Mouse (Mus musculus): Measurements from ENCODE around the gene Sox11. TPM values are rescaled to one million over a fixed set of nuclear protein-coding genes. Genes with fewer than 3 reads are reported as not detected.

The Sox11 gene
- total and polyA plus RNA-seq, 2 experiments from 2014 or later: 3.8 to 6.6 TPM

GRCm38 (mm10) chr12:27339171-27339751, 3.1 kb downstream of the Sox11 start:
- Histone ChIP-seq H3K9me3 (replicated peaks; ENCODE audit: control insufficient read depth, low read length) (no peaks in the 10 kb centered on the region), H3K36me3 (replicated peaks; ENCODE audit: control insufficient read depth, insufficient read depth, low read length) (no peaks in the 10 kb centered on the region), H3K27me3 (ENCODE audit: control insufficient read depth, insufficient read depth, low read length) (no peaks in the 10 kb centered on the region), H3K27ac (ENCODE audit: low read depth) (peak overlapping the region; percentile 83), H3K9ac (replicated peaks; ENCODE audit: low read depth, low read length) (peak overlapping the region; percentile 61), H3K4me3 (ENCODE audit: low read depth, low read length) (peak overlapping the region; percentile 68), H3K4me2 (ENCODE audit: low read depth, low read length) (peak overlapping the region; percentile 97), H3K4me1 (ENCODE audit: control insufficient read depth, insufficient read depth) (peaks cover 7% of the 10 kb centered on the region; the same call in 1 of the 2 replicates)
- under 1% methylated on average over 44 of the region's 47 CpGs for WGBS
- ATAC-seq (ENCODE audit: insufficient read depth, low read depth) (no peak), DNase-seq (ENCODE audit: low spot score) (no peak)
- no peak for TF ChIP-seq EP300 (IDR thresholded peaks at IDR 0.05; ENCODE audit: low read depth)

- Histone ChIP-seq H3K4me2 (ENCODE audit: low read depth, low read length) (peak overlapping the region; percentile 97), H3K27ac (ENCODE audit: low read depth) (peak overlapping the region; percentile 83), H3K9ac (replicated peaks; ENCODE audit: low read depth, low read length) (peak overlapping the region; percentile 61), H3K27me3 (ENCODE audit: control insufficient read depth, insufficient read depth, low read length) (no peaks in the 10 kb centered on the region), H3K4me1 (ENCODE audit: control insufficient read depth, insufficient read depth) (peaks cover 7% of the 10 kb centered on the region; the same call in 1 of the 2 replicates), H3K36me3 (replicated peaks; ENCODE audit: control insufficient read depth, insufficient read depth, low read length) (no peaks in the 10 kb centered on the region), H3K9me3 (replicated peaks; ENCODE audit: control insufficient read depth, low read length) (no peaks in the 10 kb centered on the region), H3K4me3 (ENCODE audit: low read depth, low read length) (peak overlapping the region; percentile 68)
- TF ChIP-seq EP300 (IDR thresholded peaks at IDR 0.05; ENCODE audit: low read depth) (no peak), CTCF (IDR thresholded peaks at IDR 0.05; ENCODE audit: low read depth) (no peak)
- no peak for DNase-seq (ENCODE audit: low spot score)
- no peak for ATAC-seq (ENCODE audit: insufficient read depth, low read depth)
- under 1% methylated on average over 40 of the region's 40 CpGs for WGBS
Observed at GRCm38 (mm10) chr12:27338721-27339170, 3.6 kb downstream of the Sox11 start.

DNA sequence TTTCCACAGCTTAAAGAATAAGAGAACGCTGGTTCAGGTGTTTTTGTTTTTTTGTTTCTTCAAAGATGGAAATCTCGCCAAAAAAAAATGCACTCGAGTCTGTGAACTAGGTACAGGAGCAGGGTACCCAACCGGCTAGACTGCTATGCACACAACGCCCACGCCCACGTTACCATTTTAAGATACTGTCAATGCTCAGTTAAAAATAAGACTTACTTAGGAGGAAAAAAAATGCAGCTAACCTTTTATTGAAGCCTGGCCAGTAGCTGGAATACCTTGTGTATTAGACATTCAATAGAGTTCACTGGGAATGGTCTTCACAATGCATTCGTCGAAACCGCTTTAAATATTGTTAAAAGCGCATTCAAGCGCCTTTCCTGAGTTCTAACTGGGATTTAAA, 4.3 kb downstream of the Sox11 start:
- no peak for DNase-seq (ENCODE audit: low spot score)
- H3K9ac ChIP-seq (replicated peaks; ENCODE audit: low read depth, low read length): no peak overlapping the region
- WGBS: 29% methylated on average over 12 of the region's 12 CpGs

GRCm38 (mm10) chr12:27337482-27337881, 4.9 kb downstream of the Sox11 start:
- TF ChIP-seq CTCF (IDR thresholded peaks at IDR 0.05; ENCODE audit: low read depth) (no peak), EP300 (IDR thresholded peaks at IDR 0.05; ENCODE audit: low read depth) (no peak)
- no peaks in the 10 kb centered on the region for H3K36me3 ChIP-seq (replicated peaks; ENCODE audit: control insufficient read depth, insufficient read depth, low read length)
- no peak overlapping the region for H3K4me2 ChIP-seq (ENCODE audit: low read depth, low read length)
- DNase-seq (ENCODE audit: low spot score) (no peak), ATAC-seq (ENCODE audit: insufficient read depth, low read depth) (no peak)
- no peak overlapping the region for H3K9ac ChIP-seq (replicated peaks; ENCODE audit: low read depth, low read length)
- H3K27me3 ChIP-seq (ENCODE audit: control insufficient read depth, insufficient read depth, low read length): no peaks in the 10 kb centered on the region
- H3K4me1 ChIP-seq (ENCODE audit: control insufficient read depth, insufficient read depth): peaks cover 7% of the 10 kb centered on the region; the same call in 1 of the 2 replicates
- H3K27ac ChIP-seq (ENCODE audit: low read depth): no peak overlapping the region
- 85% methylated on average over 1 of the region's 1 CpGs for WGBS
- no peaks in the 10 kb centered on the region for H3K9me3 ChIP-seq (replicated peaks; ENCODE audit: control insufficient read depth, low read length)
- no peak overlapping the region for H3K4me3 ChIP-seq (ENCODE audit: low read depth, low read length)

More for the DNA sequence above, 4.3 kb downstream of the Sox11 start:
- Histone ChIP-seq H3K27ac (ENCODE audit: low read depth) (0 out of 2 replicates have a peak overlapping the region, but pooled peaks have one; percentile 83), H3K4me2 (ENCODE audit: low read depth, low read length) (peak overlapping the region; percentile 97), H3K4me3 (ENCODE audit: low read depth, low read length) (peak overlapping the region; percentile 68), H3K36me3 (replicated peaks; ENCODE audit: control insufficient read depth, insufficient read depth, low read length) (no peaks in the 10 kb centered on the region), H3K27me3 (ENCODE audit: control insufficient read depth, insufficient read depth, low read length) (no peaks in the 10 kb centered on the region), H3K4me1 (ENCODE audit: control insufficient read depth, insufficient read depth) (peaks cover 7% of the 10 kb centered on the region; the same call in 1 of the 2 replicates), H3K9me3 (replicated peaks; ENCODE audit: control insufficient read depth, low read length) (no peaks in the 10 kb centered on the region)
- ATAC-seq (ENCODE audit: insufficient read depth, low read depth): no peak
- TF ChIP-seq CTCF (IDR thresholded peaks at IDR 0.05; ENCODE audit: low read depth) (no peak), EP300 (IDR thresholded peaks at IDR 0.05; ENCODE audit: low read depth) (no peak)

- Histone ChIP-seq H3K9me3 (replicated peaks; ENCODE audit: control insufficient read depth, low read length) (no peaks in the 10 kb centered on the region), H3K27ac (ENCODE audit: low read depth) (no peak overlapping the region), H3K4me3 (ENCODE audit: low read depth, low read length) (no peak overlapping the region), H3K9ac (replicated peaks; ENCODE audit: low read depth, low read length) (no peak overlapping the region), H3K4me1 (ENCODE audit: control insufficient read depth, insufficient read depth) (peaks cover 5% of the 10 kb centered on the region; the same call in 1 of the 2 replicates), H3K4me2 (ENCODE audit: low read depth, low read length) (no peak overlapping the region), H3K36me3 (replicated peaks; ENCODE audit: control insufficient read depth, insufficient read depth, low read length) (no peaks in the 10 kb centered on the region), H3K27me3 (ENCODE audit: control insufficient read depth, insufficient read depth, low read length) (no peaks in the 10 kb centered on the region)
- WGBS: 85% methylated on average over 5 of the region's 5 CpGs
- ATAC-seq (ENCODE audit: insufficient read depth, low read depth): no peak
- TF ChIP-seq CTCF (IDR thresholded peaks at IDR 0.05; ENCODE audit: low read depth): no peak
- TF ChIP-seq EP300 (IDR thresholded peaks at IDR 0.05; ENCODE audit: low read depth): no peak
- DNase-seq (ENCODE audit: low spot score): no peak
Observed at GRCm38 (mm10) chr12:27336801-27337200, 5.6 kb downstream of the Sox11 start.

DNA sequence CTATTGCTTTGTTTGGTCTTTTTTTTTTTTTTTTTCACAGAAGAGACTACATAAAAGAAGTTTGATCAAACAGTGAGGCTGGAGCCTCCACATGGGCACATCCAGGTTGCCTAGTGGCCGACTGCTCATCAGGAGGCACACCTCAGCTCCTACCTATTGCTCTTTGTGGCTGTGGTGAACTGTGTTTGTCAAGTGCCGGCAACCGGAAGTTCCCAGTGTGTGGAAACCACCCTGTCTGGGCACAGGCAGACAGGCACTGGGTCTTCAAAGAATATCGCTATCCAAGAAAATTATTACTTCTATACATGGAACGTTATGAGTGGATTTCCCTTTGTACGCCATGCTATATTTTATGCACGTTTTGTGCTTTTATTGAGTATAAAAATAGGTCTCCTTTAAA, 6.0 kb downstream of the Sox11 start:
- Histone ChIP-seq H3K4me1 (ENCODE audit: control insufficient read depth, insufficient read depth) (peaks cover under 1% of the 10 kb centered on the region; the same call in 1 of the 2 replicates), H3K27me3 (ENCODE audit: control insufficient read depth, insufficient read depth, low read length) (no peaks in the 10 kb centered on the region), H3K27ac (ENCODE audit: low read depth) (no peak overlapping the region), H3K9ac (replicated peaks; ENCODE audit: low read depth, low read length) (no peak overlapping the region), H3K36me3 (replicated peaks; ENCODE audit: control insufficient read depth, insufficient read depth, low read length) (no peaks in the 10 kb centered on the region), H3K9me3 (replicated peaks; ENCODE audit: control insufficient read depth, low read length) (no peaks in the 10 kb centered on the region), H3K4me2 (ENCODE audit: low read depth, low read length) (no peak overlapping the region), H3K4me3 (ENCODE audit: low read depth, low read length) (no peak overlapping the region)
- DNase-seq (ENCODE audit: low spot score): no peak
- ATAC-seq (ENCODE audit: insufficient read depth, low read depth): no peak
- 82% methylated on average over 7 of the region's 7 CpGs for WGBS
- no peak for TF ChIP-seq CTCF (IDR thresholded peaks at IDR 0.05; ENCODE audit: low read depth)
- TF ChIP-seq EP300 (IDR thresholded peaks at IDR 0.05; ENCODE audit: low read depth): no peak
